Mouse (Mus musculus) heart, adult 11 months (tissue): ENCODE measurements around the gene Eci2.
"Not testable (repeated sequence)": the region's sequence is repeated elsewhere in the genome, so short reads cannot be mapped to it uniquely, and the experiment has no call there.

Source experiments
- DNase-seq: peaks from one replicate; pipeline ENCODE4 v3.0.0; 2022

Gene Eci2

GRCm38 (mm10) chr13:34991581-34992273, 35.2 kb downstream of the Eci2 start:
- no peak for DNase-seq

GRCm38 (mm10) chr13:34983479-34983878, 43.4 kb downstream of the Eci2 start:
- DNase-seq = not testable (repeated sequence)

GRCm38 (mm10) chr13:34978635-34979034, 48.3 kb downstream of the Eci2 start:
- DNase-seq = not testable (repeated sequence)

- DNase-seq = no peak
Measured at GRCm38 (mm10) chr13:34977410-34977809, 49.5 kb downstream of the Eci2 start.

- peak; percentile 42 for DNase-seq
Measured at GRCm38 (mm10) chr13:34976116-34976515, 50.8 kb downstream of the Eci2 start.

GRCm38 (mm10) chr13:34973770-34974169, 53.1 kb downstream of the Eci2 start:
- no peak for DNase-seq

- peak; percentile 41 for DNase-seq
Measured at GRCm38 (mm10) chr13:34973149-34973548, 53.7 kb downstream of the Eci2 start.

- peak; percentile 55 for DNase-seq
Measured at GRCm38 (mm10) chr13:34972456-34972855, 54.4 kb downstream of the Eci2 start.

- DNase-seq = not testable (repeated sequence)
Measured at GRCm38 (mm10) chr13:34965647-34966046, 61.2 kb downstream of the Eci2 start.

GRCm38 (mm10) chr13:34964866-34965265, 62.0 kb downstream of the Eci2 start:
- DNase-seq = no peak

GRCm38 (mm10) chr13:34964419-34964818, 62.5 kb downstream of the Eci2 start:
- DNase-seq = no peak

- DNase-seq = peak; percentile 96
Measured at GRCm38 (mm10) chr13:34963511-34964397, 63.1 kb downstream of the Eci2 start, which contains the start of gene Eci3. Gene Eci3 (minus strand): TSS chr13:34963810.

GRCm38 (mm10) chr13:34960996-34961770, 65.7 kb downstream of the Eci2 start:
- DNase-seq = no peak

- DNase-seq = not testable (repeated sequence)
Measured at GRCm38 (mm10) chr13:34958158-34958557, 68.7 kb downstream of the Eci2 start.

- no peak for DNase-seq
Measured at GRCm38 (mm10) chr13:34956901-34957300, 70.0 kb downstream of the Eci2 start.

- DNase-seq = not testable (repeated sequence)
Measured at GRCm38 (mm10) chr13:34951437-34951836, 75.5 kb downstream of the Eci2 start.

GRCm38 (mm10) chr13:34942370-34942769, 84.5 kb downstream of the Eci2 start:
- no peak for DNase-seq

- DNase-seq = no peak
Measured at GRCm38 (mm10) chr13:34934931-34935644, 91.8 kb downstream of the Eci2 start.
